1 mouse cellular context compared by ENCODE assay signal in the genomic region with DNA sequence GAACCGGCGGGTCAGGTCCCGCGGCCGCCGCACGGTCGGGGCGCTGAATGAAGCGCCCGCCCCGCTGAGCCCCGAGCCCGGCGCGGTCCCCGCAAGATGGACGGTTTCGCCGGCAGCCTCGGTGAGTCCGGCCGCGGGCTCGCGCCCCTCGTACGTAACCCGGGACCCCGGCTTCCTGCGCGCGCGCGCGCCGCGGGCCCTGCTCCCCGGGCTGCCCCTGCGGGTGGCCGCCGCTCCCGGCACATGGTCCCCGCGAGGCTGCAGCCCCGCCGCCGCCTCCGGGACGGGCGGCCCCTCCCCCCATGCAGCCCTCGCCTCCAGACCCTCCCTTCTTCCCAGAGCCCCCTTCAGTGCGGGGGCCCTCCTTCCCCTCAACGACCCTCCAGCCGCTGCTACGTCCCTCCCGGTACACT.
TF ChIP-seq lines count a peak whose summit lies in the region.

No protein-coding gene starts in this region.

TF ChIP-seq in MEL, 35 proteins besides CTCF, POLR2A, EP300 and RAD21 (continued from another document):
- TF ChIP-seq MYB (IDR thresholded peaks at IDR 0.05; ENCODE audit: low read depth, low read length) = no peak
